Mouse (Mus musculus) spleen, adult 2 months (tissue): Measurements from ENCODE around the gene Lypd6b. TPM values are rescaled to one million over a fixed set of nuclear protein-coding genes. Genes with fewer than 3 reads are reported as not detected.

Experiments
- DNase-seq, 2 experiments: peaks; one replicate each; pipeline versions ENCODE4 v3.0.0 to v3.0.0-alpha.2; 2012 to 2021; ENCODE audit warnings: low spot score in 2 of 2, low read depth in 1 of 2
- H3K27ac ChIP-seq: fragments of 200-500 bp; 2 replicates; pipeline ENCODE4 v1.5.1; 2012; ENCODE audit warnings: low read length, inconsistent platforms; ENCODE audit not compliant: insufficient read depth
- H3K27me3 ChIP-seq: fragments of 200-500 bp; 2 replicates; pipeline ENCODE4 v1.6.1; 2012; ENCODE audit warnings: mild to moderate bottlenecking, moderate library complexity, low read length, inconsistent platforms; ENCODE audit not compliant: control insufficient read depth, insufficient read depth
- H3K36me3 ChIP-seq: fragments of 200-500 bp; 2 replicates; pipeline ENCODE4 v1.6.1; 2012; ENCODE audit warnings: mild to moderate bottlenecking, low read length, inconsistent platforms; ENCODE audit not compliant: control insufficient read depth, insufficient read depth
- H3K4me1 ChIP-seq: fragments of 200-500 bp; 2 replicates; pipeline ENCODE4 v1.6.1; 2011; ENCODE audit warnings: inconsistent platforms; ENCODE audit not compliant: control insufficient read depth, insufficient read depth, insufficient read length
- H3K4me3 ChIP-seq: fragments of 200-500 bp; 2 replicates; pipeline ENCODE4 v1.5.1; 2011; ENCODE audit warnings: mild to moderate bottlenecking, inconsistent platforms; ENCODE audit not compliant: insufficient read depth, insufficient read length; ENCODE audit errors: extremely low read depth
- CTCF ChIP-seq: fragments of 200-500 bp; IDR thresholded peaks from 2 replicates; pipeline ENCODE4 v1.5.1; 2011; ENCODE audit warnings: mild to moderate bottlenecking, inconsistent platforms; ENCODE audit not compliant: insufficient read depth, insufficient read length, insufficient replicate concordance; ENCODE audit errors: extremely low read depth
- POLR2A ChIP-seq: fragments of 200-500 bp; IDR thresholded peaks from 2 replicates; pipeline ENCODE4 v1.6.1; 2011; ENCODE audit warnings: low read depth, low read length, inconsistent platforms
- WGBS: fragments of 180-500 bp; shearing (Covaris S2); methylation state at CpG from one replicate; pipeline ENCODE4 v1.1.7; 2018; 5-methylcytosine and 5-hydroxymethylcytosine counted together
- polyA plus RNA-seq: library from polyadenylated mRNA; depleted of rRNA; stranded (reverse); fragments of >200 nt; gene quantifications from 2 replicates; pipeline ENCODE4 v1.2.3, GENCODE M21; 2012

The Lypd6b gene
- polyA plus RNA-seq, 1 experiment: 0.51 TPM

- H3K4me3 ChIP-seq: peak overlapping the region; percentile 12; the same call in 1 of the 2 replicates
- no peak for DNase-seq
- no peak for TF ChIP-seq POLR2A
- H3K27me3 ChIP-seq: no peaks in the 10 kb centered on the region
- H3K4me1 ChIP-seq: no peaks in the 10 kb centered on the region; the same call in 1 of the 2 replicates
- no peaks in the 10 kb centered on the region for H3K36me3 ChIP-seq
- 10% methylated on average over 11 of the region's 11 CpGs for WGBS
- H3K27ac ChIP-seq: no peak overlapping the region
Observed at GRCm38 (mm10) chr2:49771172-49771571, 16.3 kb upstream of the Lypd6b start.

- Histone ChIP-seq H3K27me3 (no peaks in the 10 kb centered on the region), H3K4me3 (no peak overlapping the region), H3K27ac (no peak overlapping the region), H3K4me1 (no peaks in the 10 kb centered on the region; the same call in 1 of the 2 replicates), H3K36me3 (no peaks in the 10 kb centered on the region)
- DNase-seq: no peak
- WGBS: 78% methylated on average over 10 of the region's 10 CpGs
- TF ChIP-seq POLR2A (no peak), CTCF (no peak)
Observed at GRCm38 (mm10) chr2:49773194-49773931, 14.1 kb upstream of the Lypd6b start.

- TF ChIP-seq POLR2A (no peak), CTCF (no peak)
- Histone ChIP-seq H3K36me3 (no peaks in the 10 kb centered on the region), H3K4me3 (no peak overlapping the region), H3K27me3 (no peaks in the 10 kb centered on the region), H3K27ac (no peak overlapping the region), H3K4me1 (no peaks in the 10 kb centered on the region; the same call in 1 of the 2 replicates)
- DNase-seq: no peak
Observed at GRCm38 (mm10) chr2:49774180-49774579, 13.3 kb upstream of the Lypd6b start.

- H3K27ac ChIP-seq: no peak overlapping the region
- 75% methylated on average over 4 of the region's 4 CpGs for WGBS
- H3K27me3 ChIP-seq: no peaks in the 10 kb centered on the region
- no peak for TF ChIP-seq CTCF
- TF ChIP-seq POLR2A: no peak
- no peaks in the 10 kb centered on the region for H3K36me3 ChIP-seq
- no peak for DNase-seq
- no peak overlapping the region for H3K4me3 ChIP-seq
- H3K4me1 ChIP-seq: no peaks in the 10 kb centered on the region; the same call in 1 of the 2 replicates
Observed at GRCm38 (mm10) chr2:49775187-49775586, 12.3 kb upstream of the Lypd6b start.

- no peaks in the 10 kb centered on the region for H3K36me3 ChIP-seq
- TF ChIP-seq CTCF: no peak
- TF ChIP-seq POLR2A: no peak
- H3K4me3 ChIP-seq: no peak overlapping the region
- H3K4me1 ChIP-seq: no peaks in the 10 kb centered on the region; the same call in 1 of the 2 replicates
- H3K27me3 ChIP-seq: no peaks in the 10 kb centered on the region
- no peak for DNase-seq
- H3K27ac ChIP-seq: no peak overlapping the region
Observed at GRCm38 (mm10) chr2:49775735-49776134, 11.8 kb upstream of the Lypd6b start.

GRCm38 (mm10) chr2:49776407-49776806 lies 11.1 kb upstream of the Lypd6b start:
- no peak for DNase-seq
- TF ChIP-seq CTCF: no peak
- no peak for TF ChIP-seq POLR2A
- Histone ChIP-seq H3K4me3 (no peak overlapping the region), H3K4me1 (no peaks in the 10 kb centered on the region), H3K27ac (no peak overlapping the region), H3K36me3 (no peaks in the 10 kb centered on the region), H3K27me3 (no peaks in the 10 kb centered on the region)
- WGBS: 82% methylated on average over 4 of the region's 4 CpGs

GRCm38 (mm10) chr2:49788051-49788418 lies 547 bp downstream of the Lypd6b start:
- H3K4me1 ChIP-seq: peaks cover 3% of the 10 kb centered on the region; the same call in 1 of the 2 replicates
- H3K36me3 ChIP-seq: no peaks in the 10 kb centered on the region
- no peak for DNase-seq
- peak overlapping the region; percentile 30; the same call in 1 of the 2 replicates for H3K4me3 ChIP-seq
- 14% methylated on average over 14 of the region's 14 CpGs for WGBS
- H3K27me3 ChIP-seq: peaks cover 15% of the 10 kb centered on the region
- TF ChIP-seq POLR2A (no peak), CTCF (no peak)
- H3K27ac ChIP-seq: no peak overlapping the region
